Mouse (Mus musculus) heart, adult 9 months (tissue): ENCODE measurements around the gene Mpv17l2.

Experiments
- DNase-seq, 2 experiments: peaks; one replicate each; pipeline ENCODE4 v3.0.0; 2022; ENCODE audit warnings: low spot score in 2 of 2

Mpv17l2 gene

GRCm38 (mm10) chr8:70750128-70750680, 10.5 kb downstream of the Mpv17l2 start:
- DNase-seq, result peak; percentile 53 to 67

GRCm38 (mm10) chr8:70749097-70749674, 11.6 kb downstream of the Mpv17l2 start:
- DNase-seq, result peak in 1 of 2 experiments; percentile 0

GRCm38 (mm10) chr8:70748246-70749096, 12.3 kb downstream of the Mpv17l2 start:
- DNase-seq, result peak in 1 of 2 experiments; percentile 3

GRCm38 (mm10) chr8:70747211-70747890, 13.4 kb downstream of the Mpv17l2 start:
- DNase-seq, result no peak

GRCm38 (mm10) chr8:70746676-70747075, 14.1 kb downstream of the Mpv17l2 start:
- DNase-seq, result peak in 1 of 2 experiments; percentile 1

- no peak for DNase-seq
Observed at GRCm38 (mm10) chr8:70745691-70746220, 15.0 kb downstream of the Mpv17l2 start.

GRCm38 (mm10) chr8:70744806-70745205, 15.9 kb downstream of the Mpv17l2 start:
- no peak for DNase-seq

GRCm38 (mm10) chr8:70743656-70744590, 16.8 kb downstream of the Mpv17l2 start:
- DNase-seq, result peak; percentile 86 to 87

GRCm38 (mm10) chr8:70742981-70743655, 17.6 kb downstream of the Mpv17l2 start:
- DNase-seq, result no peak

GRCm38 (mm10) chr8:70742176-70742575, 18.6 kb downstream of the Mpv17l2 start:
- no peak for DNase-seq

GRCm38 (mm10) chr8:70741661-70742060, 19.1 kb downstream of the Mpv17l2 start:
- no peak for DNase-seq

- DNase-seq, result no peak
Observed at GRCm38 (mm10) chr8:70738211-70738610, 22.5 kb downstream of the Mpv17l2 start.

- DNase-seq, result no peak
Observed at GRCm38 (mm10) chr8:70737705-70738104, 23.0 kb downstream of the Mpv17l2 start.

GRCm38 (mm10) chr8:70730956-70731355, 29.8 kb downstream of the Mpv17l2 start:
- no peak for DNase-seq

- no peak for DNase-seq
Observed at GRCm38 (mm10) chr8:70729808-70730475, 30.8 kb downstream of the Mpv17l2 start.

- no peak for DNase-seq
Observed at GRCm38 (mm10) chr8:70726721-70727120, 34.0 kb downstream of the Mpv17l2 start.

GRCm38 (mm10) chr8:70725792-70726447, 34.8 kb downstream of the Mpv17l2 start:
- DNase-seq, result no peak

GRCm38 (mm10) chr8:70724216-70724615, 36.5 kb downstream of the Mpv17l2 start:
- no peak for DNase-seq
